ENCODE assay signal across 20 mouse cellular contexts in genomic region chr17:75374287-75375024, GRCm38 (mm10).
DNase-seq lines count a peak whose midpoint lies in the region; ATAC-seq and TF ChIP-seq lines count a peak whose summit lies in the region.
"Had no signal": no experiment of that assay in that cellular context is flagged by ENCODE, and none has a peak within 500 bp of the region (broad histone marks: within the 10 kb centered on the region; RNA-seq: fewer than 3 reads in every experiment).

No protein-coding gene starts in this region.

- H3K4me2 ChIP-seq in heart, embryonic 11.5 days = no peak overlapping the region
- no peak overlapping the region for H3K4me2 ChIP-seq in midbrain, postnatal 0 days (ENCODE audit: low read depth, low read length, poor library complexity, severe bottlenecking)
- no peak overlapping the region for H3K4me2 ChIP-seq in stomach, postnatal 0 days (replicated peaks; ENCODE audit: low read depth)
- H3K4me2 ChIP-seq: hindbrain, embryonic 13.5 days; kidney, embryonic 15.5 days; liver, embryonic 15.5 days had no signal

- H3K4me3 ChIP-seq in heart, embryonic 11.5 days (ENCODE audit: low read depth, low read length) = no peak overlapping the region
- no peak overlapping the region for H3K4me3 ChIP-seq in liver, adult 2 months (ENCODE audit: insufficient read depth, low read depth, low read length)
- no peak overlapping the region for H3K4me3 ChIP-seq in midbrain, postnatal 0 days (ENCODE audit: low read depth, low read length)
- H3K4me3 ChIP-seq in midbrain, embryonic 10.5 days = no peak overlapping the region
- no peak overlapping the region for H3K4me3 ChIP-seq in stomach, postnatal 0 days (ENCODE audit: low read depth, low read length)
- H3K4me3 ChIP-seq: forebrain, embryonic 10.5 days; hindbrain, embryonic 13.5 days; kidney, embryonic 15.5 days; liver, embryonic 15.5 days; myocyte had no signal

- H3K9me3 ChIP-seq in heart, embryonic 11.5 days (replicated peaks; ENCODE audit: control insufficient read depth, low read length) = no peaks in the 10 kb centered on the region
- no peaks in the 10 kb centered on the region for H3K9me3 ChIP-seq in midbrain, postnatal 0 days (ENCODE audit: low read length)
- no peaks in the 10 kb centered on the region for H3K9me3 ChIP-seq in midbrain, embryonic 10.5 days (replicated peaks)
- no peaks in the 10 kb centered on the region for H3K9me3 ChIP-seq in stomach, postnatal 0 days (ENCODE audit: control insufficient read depth, low read length)
- H3K9me3 ChIP-seq: forebrain, embryonic 10.5 days; hindbrain, embryonic 13.5 days; kidney, embryonic 15.5 days; liver, embryonic 15.5 days had no signal

- no peak for TF ChIP-seq CTCF in liver, adult 2 months (IDR thresholded peaks at IDR 0.05; ENCODE audit: low read depth, low read length)
- peak; percentile 39 for TF ChIP-seq CTCF in midbrain, postnatal 0 days (IDR thresholded peaks at IDR 0.05)
- TF ChIP-seq CTCF in stomach, postnatal 0 days (IDR thresholded peaks at IDR 0.05; ENCODE audit: low read depth) = peak; percentile 53

- no peak for TF ChIP-seq EP300 in stomach, postnatal 0 days (optimal IDR thresholded peaks at IDR 0.05)

- no peak for DNase-seq in heart, postnatal 4 days
- peak; percentile 14 for DNase-seq in liver, adult 2 months (ENCODE audit: extremely low read depth, low read depth, low spot score)
- DNase-seq in liver = no peak
- DNase-seq in midbrain, postnatal 0 days (ENCODE audit: low spot score) = no peak
- DNase-seq in midbrain, embryonic 10.5 days (ENCODE audit: low spot score) = no peak
- DNase-seq in stomach, postnatal 0 days (ENCODE audit: low spot score) = no peak
- DNase-seq: adrenal gland, postnatal 25 days; B cell, adult 2 months; cerebellum, adult 11 months; cerebellum, postnatal 25 days; left cerebral cortex, postnatal 4 days; midbrain, embryonic 14.5 days; thymus, postnatal 36 days had no signal

- ATAC-seq in heart, embryonic 11.5 days (replicated peaks; ENCODE audit: insufficient number of reproducible peaks, low FRiP score, low TSS enrichment) = peak; percentile 61; the same call in 1 of the 2 replicates
- ATAC-seq in midbrain, postnatal 0 days (ENCODE audit: low FRiP score) = no peak
- ATAC-seq in stomach, postnatal 0 days (ENCODE audit: low FRiP score, low TSS enrichment) = no peak
- no peak for ATAC-seq in megakaryocyte, adult 5-6 weeks (ENCODE audit: poor library complexity, severe bottlenecking)

- H3K4me1 ChIP-seq in heart, embryonic 11.5 days (ENCODE audit: control insufficient read depth, insufficient read depth, low read length) = no peaks in the 10 kb centered on the region
- no peaks in the 10 kb centered on the region for H3K4me1 ChIP-seq in liver, adult 2 months (ENCODE audit: control insufficient read depth, insufficient read depth, low read length)
- no peaks in the 10 kb centered on the region for H3K4me1 ChIP-seq in midbrain, postnatal 0 days (ENCODE audit: insufficient read depth, low read length)
- H3K4me1 ChIP-seq in midbrain, embryonic 10.5 days = no peaks in the 10 kb centered on the region
- H3K4me1 ChIP-seq in stomach, postnatal 0 days (replicated peaks; ENCODE audit: control insufficient read depth, insufficient read depth) = no peaks in the 10 kb centered on the region
- H3K4me1 ChIP-seq: forebrain, embryonic 10.5 days; hindbrain, embryonic 13.5 days; kidney, embryonic 15.5 days; liver, embryonic 15.5 days had no signal

- TF ChIP-seq POLR2A in liver, adult 2 months (IDR thresholded peaks at IDR 0.05; ENCODE audit: extremely low read depth, insufficient read depth, low read length) = no peak

- H3K27ac ChIP-seq in heart, embryonic 11.5 days (ENCODE audit: low read depth, low read length) = no peak overlapping the region
- H3K27ac ChIP-seq in liver, adult 2 months (replicated peaks; ENCODE audit: insufficient read depth, low read depth, low read length) = no peak overlapping the region
- H3K27ac ChIP-seq in midbrain, postnatal 0 days (ENCODE audit: low read depth, low read length) = no peak overlapping the region
- H3K27ac ChIP-seq in midbrain, embryonic 10.5 days (replicated peaks) = no peak overlapping the region
- H3K27ac ChIP-seq in stomach, postnatal 0 days (replicated peaks) = no peak overlapping the region
- H3K27ac ChIP-seq: forebrain, embryonic 10.5 days; hindbrain, embryonic 13.5 days; kidney, embryonic 15.5 days; liver, embryonic 15.5 days had no signal

- H3K9ac ChIP-seq in heart, embryonic 11.5 days (ENCODE audit: low read depth, low read length) = no peak overlapping the region
- no peak overlapping the region for H3K9ac ChIP-seq in liver, adult 2 months (ENCODE audit: low read depth, low read length)
- H3K9ac ChIP-seq in midbrain, postnatal 0 days (replicated peaks; ENCODE audit: low read length, poor library complexity, severe bottlenecking) = no peak overlapping the region
- no peak overlapping the region for H3K9ac ChIP-seq in stomach, postnatal 0 days (ENCODE audit: low read length)
- H3K9ac ChIP-seq: hindbrain, embryonic 13.5 days; kidney, embryonic 15.5 days; liver, embryonic 15.5 days had no signal

- H3K79me2 ChIP-seq in liver, adult 2 months (ENCODE audit: control insufficient read depth, insufficient read depth, low read length) = no peaks in the 10 kb centered on the region

- H3K27me3 ChIP-seq in heart, embryonic 11.5 days (ENCODE audit: control insufficient read depth, insufficient read depth, low read length) = no peaks in the 10 kb centered on the region
- H3K27me3 ChIP-seq in liver, adult 2 months (ENCODE audit: control insufficient read depth, insufficient read depth, low read length) = no peaks in the 10 kb centered on the region
- no peaks in the 10 kb centered on the region for H3K27me3 ChIP-seq in midbrain, postnatal 0 days (ENCODE audit: insufficient read depth, low read length)
- no peaks in the 10 kb centered on the region for H3K27me3 ChIP-seq in midbrain, embryonic 10.5 days (ENCODE audit: low read depth, poor library complexity, severe bottlenecking)
- no peaks in the 10 kb centered on the region for H3K27me3 ChIP-seq in stomach, postnatal 0 days (ENCODE audit: control insufficient read depth, insufficient read depth, low read length)
- H3K27me3 ChIP-seq: hindbrain, embryonic 13.5 days; kidney, embryonic 15.5 days; liver, embryonic 15.5 days had no signal

- H3K36me3 ChIP-seq in heart, embryonic 11.5 days (ENCODE audit: control insufficient read depth, insufficient read depth, low read length) = no peaks in the 10 kb centered on the region
- H3K36me3 ChIP-seq in liver, adult 2 months (ENCODE audit: control insufficient read depth, insufficient read depth, low read length) = no peaks in the 10 kb centered on the region
- H3K36me3 ChIP-seq in midbrain, postnatal 0 days (ENCODE audit: insufficient read depth, low read length) = no peaks in the 10 kb centered on the region
- H3K36me3 ChIP-seq in midbrain, embryonic 10.5 days = no peaks in the 10 kb centered on the region
- no peaks in the 10 kb centered on the region for H3K36me3 ChIP-seq in stomach, postnatal 0 days (ENCODE audit: control insufficient read depth, insufficient read depth, low read length)
- H3K36me3 ChIP-seq: forebrain, embryonic 10.5 days; hindbrain, embryonic 13.5 days; liver, embryonic 15.5 days had no signal

- 64% methylated on average over 5 of the region's 5 CpGs for WGBS in heart, embryonic 11.5 days (ENCODE audit: insufficient replicate concordance)
- 66% methylated on average over 5 of the region's 5 CpGs for WGBS in liver, adult 2 months
- WGBS in midbrain, postnatal 0 days = 80% methylated on average over 5 of the region's 5 CpGs
- 79% methylated on average over 5 of the region's 5 CpGs for WGBS in midbrain, embryonic 10.5 days
- WGBS in stomach, postnatal 0 days = 72% methylated on average over 5 of the region's 5 CpGs
